Mouse (Mus musculus): ENCODE results near the gene Eln. TPM values are rescaled to one million over a fixed set of nuclear protein-coding genes. Genes with fewer than 3 reads are reported as not detected.
A peak's percentile ranks its signal among the peaks of the same experiment; 100 is the strongest.

Eln gene
- polyA plus RNA-seq, 1 experiment from 2014 or later = 8.3 TPM

- peak; percentile 86 for ATAC-seq
- H3K27ac ChIP-seq (ENCODE audit: low read length) = peak overlapping the region; percentile 39
- peak overlapping the region; percentile 48 for H3K4me3 ChIP-seq (replicated peaks; ENCODE audit: low read length)
- H3K27me3 ChIP-seq (replicated peaks; ENCODE audit: control insufficient read depth, insufficient read depth, low read length) = no peaks in the 10 kb centered on the region
- H3K36me3 ChIP-seq (ENCODE audit: control insufficient read depth, insufficient read depth) = no peaks in the 10 kb centered on the region
- WGBS = 0% methylated on average over 5 of the region's 11 CpGs
- H3K9me3 ChIP-seq (ENCODE audit: control insufficient read depth, low read length) = no peaks in the 10 kb centered on the region
- H3K9ac ChIP-seq (replicated peaks; ENCODE audit: low read depth, low read length) = peak overlapping the region; percentile 67
- peaks cover 17% of the 10 kb centered on the region for H3K4me1 ChIP-seq (replicated peaks; ENCODE audit: control insufficient read depth, insufficient read depth, low read length)
- peak overlapping the region; percentile 87 for H3K4me2 ChIP-seq (ENCODE audit: low read length)
Measured at GRCm38 (mm10) chr5:134747512-134747893, 380 bp upstream of the Eln start.

DNA sequence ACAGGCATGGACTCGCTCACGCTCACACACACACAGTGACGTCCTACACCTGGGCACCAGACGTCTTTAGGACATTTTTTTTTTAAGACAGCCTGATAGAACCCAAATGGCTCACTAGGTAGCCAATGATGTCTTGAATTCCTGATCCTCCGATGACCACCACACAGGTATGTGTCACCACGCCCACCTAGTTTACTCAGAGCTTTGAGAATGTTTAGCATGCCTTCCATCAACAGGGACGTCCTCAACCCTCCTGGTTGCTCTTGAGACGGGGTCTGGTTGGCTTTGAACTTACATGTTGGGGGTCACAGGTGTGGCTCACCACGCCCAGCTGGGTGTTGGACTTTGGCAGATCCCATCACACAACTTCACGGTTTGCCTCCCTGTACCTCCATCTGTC is 922 bp downstream of the Eln start:
- Histone ChIP-seq H3K27ac (ENCODE audit: low read length) (no peak overlapping the region), H3K36me3 (ENCODE audit: control insufficient read depth, insufficient read depth) (no peaks in the 10 kb centered on the region), H3K4me3 (replicated peaks; ENCODE audit: low read length) (no peak overlapping the region), H3K9me3 (ENCODE audit: control insufficient read depth, low read length) (no peaks in the 10 kb centered on the region), H3K9ac (replicated peaks; ENCODE audit: low read depth, low read length) (no peak overlapping the region), H3K4me2 (ENCODE audit: low read length) (no peak overlapping the region), H3K4me1 (replicated peaks; ENCODE audit: control insufficient read depth, insufficient read depth, low read length) (peaks cover 19% of the 10 kb centered on the region), H3K27me3 (replicated peaks; ENCODE audit: control insufficient read depth, insufficient read depth, low read length) (no peaks in the 10 kb centered on the region)
- ATAC-seq = no peak
- 81% methylated on average over 10 of the region's 10 CpGs for WGBS

DNA sequence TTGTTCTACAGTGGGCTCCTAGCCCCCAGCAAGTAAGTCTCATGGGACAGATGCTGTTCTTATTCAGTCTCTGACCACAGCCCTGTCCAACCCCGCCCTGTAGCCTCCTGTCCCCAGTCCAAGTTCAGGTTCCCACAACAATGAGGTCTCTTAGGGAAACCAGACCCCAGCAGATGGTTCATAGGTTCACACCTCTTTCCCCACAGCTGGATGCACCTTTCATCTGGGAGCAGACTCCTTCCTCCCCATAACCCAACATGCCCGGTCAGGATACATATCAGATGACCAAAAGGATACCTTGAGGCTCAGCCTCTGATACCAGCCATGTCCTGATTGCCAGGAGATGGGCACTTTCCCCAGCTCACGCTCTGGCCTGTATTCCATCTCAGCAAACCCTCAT is 1.3 kb downstream of the Eln start:
- no peak for ATAC-seq
- Histone ChIP-seq H3K27ac (ENCODE audit: low read length) (no peak overlapping the region), H3K4me3 (replicated peaks; ENCODE audit: low read length) (no peak overlapping the region), H3K36me3 (ENCODE audit: control insufficient read depth, insufficient read depth) (no peaks in the 10 kb centered on the region), H3K4me2 (ENCODE audit: low read length) (no peak overlapping the region), H3K9ac (replicated peaks; ENCODE audit: low read depth, low read length) (no peak overlapping the region), H3K9me3 (ENCODE audit: control insufficient read depth, low read length) (no peaks in the 10 kb centered on the region), H3K27me3 (replicated peaks; ENCODE audit: control insufficient read depth, insufficient read depth, low read length) (no peaks in the 10 kb centered on the region), H3K4me1 (replicated peaks; ENCODE audit: control insufficient read depth, insufficient read depth, low read length) (peaks cover 23% of the 10 kb centered on the region)
- WGBS = 89% methylated on average over 3 of the region's 3 CpGs

DNA sequence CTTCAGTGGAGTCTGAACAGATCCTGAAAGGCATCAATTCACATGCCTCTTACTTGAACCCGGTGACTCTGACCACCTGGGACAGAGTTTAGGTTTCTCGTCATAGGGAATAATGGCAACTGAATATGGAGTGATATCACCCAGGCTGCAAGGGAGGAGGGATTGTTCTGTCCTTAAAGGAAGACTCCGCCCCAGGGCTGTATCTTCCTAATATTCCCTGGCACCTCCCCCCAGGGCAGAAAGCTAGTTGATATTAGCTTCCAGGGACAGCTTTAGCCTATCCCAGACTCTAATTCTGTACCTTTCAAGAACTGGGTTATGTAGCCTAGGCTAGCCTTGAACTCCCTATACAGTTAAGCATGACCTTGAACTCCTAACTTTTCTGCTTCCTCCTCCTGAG is 2.1 kb downstream of the Eln start:
- ATAC-seq = no peak
- Histone ChIP-seq H3K9me3 (ENCODE audit: control insufficient read depth, low read length) (no peaks in the 10 kb centered on the region), H3K4me1 (replicated peaks; ENCODE audit: control insufficient read depth, insufficient read depth, low read length) (peaks cover 26% of the 10 kb centered on the region), H3K9ac (replicated peaks; ENCODE audit: low read depth, low read length) (no peak overlapping the region), H3K4me3 (replicated peaks; ENCODE audit: low read length) (no peak overlapping the region), H3K27me3 (replicated peaks; ENCODE audit: control insufficient read depth, insufficient read depth, low read length) (no peaks in the 10 kb centered on the region), H3K36me3 (ENCODE audit: control insufficient read depth, insufficient read depth) (no peaks in the 10 kb centered on the region), H3K4me2 (ENCODE audit: low read length) (no peak overlapping the region), H3K27ac (ENCODE audit: low read length) (no peak overlapping the region)
- WGBS = 85% methylated on average over 3 of the region's 3 CpGs

DNA sequence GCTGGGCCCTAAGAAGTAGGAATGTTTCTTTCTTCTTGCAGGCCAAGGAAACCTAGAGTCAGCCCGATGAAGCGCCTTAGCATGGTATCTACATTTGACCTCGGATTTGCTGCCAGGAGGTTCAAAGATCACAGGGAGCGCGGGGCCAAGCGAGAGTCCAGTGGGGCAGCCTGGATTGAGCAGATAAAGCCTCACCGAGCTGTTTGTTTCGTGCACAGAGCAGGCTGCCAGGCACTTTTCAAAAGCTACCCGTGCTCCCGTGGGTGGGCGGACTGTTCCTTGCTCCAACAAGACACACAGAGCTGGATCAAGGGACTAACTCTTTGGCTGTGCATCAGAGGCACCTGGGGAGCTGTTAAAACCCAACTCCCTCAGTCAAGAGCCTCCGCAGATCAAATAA is 3.1 kb downstream of the Eln start:
- Histone ChIP-seq H3K36me3 (ENCODE audit: control insufficient read depth, insufficient read depth) (no peaks in the 10 kb centered on the region), H3K27ac (ENCODE audit: low read length) (no peak overlapping the region), H3K4me2 (ENCODE audit: low read length) (no peak overlapping the region), H3K9me3 (ENCODE audit: control insufficient read depth, low read length) (no peaks in the 10 kb centered on the region), H3K27me3 (replicated peaks; ENCODE audit: control insufficient read depth, insufficient read depth, low read length) (no peaks in the 10 kb centered on the region), H3K9ac (replicated peaks; ENCODE audit: low read depth, low read length) (no peak overlapping the region), H3K4me1 (replicated peaks; ENCODE audit: control insufficient read depth, insufficient read depth, low read length) (peaks cover 26% of the 10 kb centered on the region), H3K4me3 (replicated peaks; ENCODE audit: low read length) (no peak overlapping the region)
- no peak for ATAC-seq
- 54% methylated on average over 12 of the region's 12 CpGs for WGBS

DNA sequence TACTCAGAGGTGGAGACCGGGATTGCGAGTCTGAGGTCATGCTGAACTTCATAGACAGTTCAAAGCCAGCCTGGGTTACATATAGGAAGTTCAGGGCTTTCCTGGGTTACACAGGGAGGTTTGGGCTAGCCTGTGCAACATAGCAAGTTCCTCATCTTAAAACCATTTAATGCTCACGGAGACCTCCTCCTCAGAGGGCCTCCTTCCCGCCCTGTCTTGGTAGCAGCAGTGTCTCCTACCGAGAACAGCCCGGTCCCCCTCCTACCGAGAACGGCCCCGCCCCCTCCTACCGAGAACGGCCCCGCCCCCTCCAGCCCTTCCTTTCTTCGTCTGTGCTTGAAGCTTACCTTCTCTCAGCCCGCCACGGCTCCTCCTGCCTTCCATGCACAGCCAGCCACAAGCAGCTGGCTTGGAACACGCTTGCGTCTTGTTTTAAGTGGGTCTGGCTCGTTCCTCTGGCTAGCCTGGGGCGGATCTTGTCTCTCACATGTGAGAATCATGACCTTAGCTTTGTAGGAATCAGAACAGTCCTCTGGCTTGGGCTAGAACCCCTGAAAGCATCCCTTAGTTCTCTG is 4.8 kb downstream of the Eln start:
- H3K27ac ChIP-seq (ENCODE audit: low read length) = no peak overlapping the region
- no peak for ATAC-seq
- no peaks in the 10 kb centered on the region for H3K9me3 ChIP-seq (ENCODE audit: control insufficient read depth, low read length)
- 13% methylated on average over 17 of the region's 19 CpGs for WGBS
- H3K27me3 ChIP-seq (replicated peaks; ENCODE audit: control insufficient read depth, insufficient read depth, low read length) = no peaks in the 10 kb centered on the region
- 0 out of 2 replicates have a peak overlapping the region, but pooled peaks have one; percentile 8 for H3K4me2 ChIP-seq (ENCODE audit: low read length)
- no peaks in the 10 kb centered on the region for H3K36me3 ChIP-seq (ENCODE audit: control insufficient read depth, insufficient read depth)
- no peak overlapping the region for H3K9ac ChIP-seq (replicated peaks; ENCODE audit: low read depth, low read length)
- no peak overlapping the region for H3K4me3 ChIP-seq (replicated peaks; ENCODE audit: low read length)
- H3K4me1 ChIP-seq (replicated peaks; ENCODE audit: control insufficient read depth, insufficient read depth, low read length) = peaks cover 18% of the 10 kb centered on the region

GRCm38 (mm10) chr5:134740501-134741341 is 6.4 kb downstream of the Eln start:
- Histone ChIP-seq H3K36me3 (ENCODE audit: control insufficient read depth, insufficient read depth) (no peaks in the 10 kb centered on the region), H3K27me3 (replicated peaks; ENCODE audit: control insufficient read depth, insufficient read depth, low read length) (no peaks in the 10 kb centered on the region), H3K9me3 (ENCODE audit: control insufficient read depth, low read length) (no peaks in the 10 kb centered on the region), H3K4me3 (replicated peaks; ENCODE audit: low read length) (no peak overlapping the region), H3K27ac (ENCODE audit: low read length) (0 out of 2 replicates have a peak overlapping the region, but pooled peaks have one; percentile 19), H3K4me1 (replicated peaks; ENCODE audit: control insufficient read depth, insufficient read depth, low read length) (peaks cover 11% of the 10 kb centered on the region), H3K9ac (replicated peaks; ENCODE audit: low read depth, low read length) (no peak overlapping the region), H3K4me2 (ENCODE audit: low read length) (no peak overlapping the region)
- no peak for ATAC-seq
- 61% methylated on average over 11 of the region's 11 CpGs for WGBS

- no peak overlapping the region for H3K27ac ChIP-seq (ENCODE audit: low read length)
- H3K36me3 ChIP-seq (ENCODE audit: control insufficient read depth, insufficient read depth) = no peaks in the 10 kb centered on the region
- H3K9ac ChIP-seq (replicated peaks; ENCODE audit: low read depth, low read length) = no peak overlapping the region
- no peak overlapping the region for H3K4me3 ChIP-seq (replicated peaks; ENCODE audit: low read length)
- H3K4me2 ChIP-seq (ENCODE audit: low read length) = no peak overlapping the region
- ATAC-seq = no peak
- H3K9me3 ChIP-seq (ENCODE audit: control insufficient read depth, low read length) = no peaks in the 10 kb centered on the region
- H3K4me1 ChIP-seq (replicated peaks; ENCODE audit: control insufficient read depth, insufficient read depth, low read length) = peaks cover 11% of the 10 kb centered on the region
- H3K27me3 ChIP-seq (replicated peaks; ENCODE audit: control insufficient read depth, insufficient read depth, low read length) = no peaks in the 10 kb centered on the region
- 60% methylated on average over 3 of the region's 3 CpGs for WGBS
Measured at GRCm38 (mm10) chr5:134739951-134740350, 7.2 kb downstream of the Eln start.

DNA sequence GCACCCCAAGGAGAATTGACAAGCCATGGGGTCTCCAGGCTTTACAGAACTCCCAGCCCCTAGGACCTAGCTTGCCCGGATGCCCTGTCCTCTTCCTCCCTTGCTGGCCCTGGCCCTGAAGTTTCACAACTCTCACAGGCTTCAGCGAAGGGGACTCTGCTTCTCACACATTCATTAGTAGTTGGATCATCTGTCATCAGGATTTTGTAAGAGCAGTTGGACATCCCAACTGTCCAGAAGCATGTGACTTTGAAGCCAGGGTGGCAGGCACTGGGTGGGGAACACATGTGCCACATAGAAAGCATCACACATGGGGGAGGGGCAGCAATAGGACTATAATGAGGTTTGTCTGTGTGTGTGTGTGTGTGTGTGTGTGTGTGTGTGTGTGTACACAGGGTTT is 12.2 kb downstream of the Eln start:
- H3K9ac ChIP-seq (replicated peaks; ENCODE audit: low read depth, low read length) = no peak overlapping the region
- WGBS = 80% methylated on average over 2 of the region's 2 CpGs
- no peaks in the 10 kb centered on the region for H3K4me1 ChIP-seq (replicated peaks; ENCODE audit: control insufficient read depth, insufficient read depth, low read length)
- H3K4me2 ChIP-seq (ENCODE audit: low read length) = no peak overlapping the region
- H3K4me3 ChIP-seq (replicated peaks; ENCODE audit: low read length) = no peak overlapping the region
- no peaks in the 10 kb centered on the region for H3K36me3 ChIP-seq (ENCODE audit: control insufficient read depth, insufficient read depth)
- no peaks in the 10 kb centered on the region for H3K27me3 ChIP-seq (replicated peaks; ENCODE audit: control insufficient read depth, insufficient read depth, low read length)
- no peak overlapping the region for H3K27ac ChIP-seq (ENCODE audit: low read length)
- no peak for ATAC-seq
- H3K9me3 ChIP-seq (ENCODE audit: control insufficient read depth, low read length) = no peaks in the 10 kb centered on the region
